Mouse (Mus musculus): ENCODE measurements around the gene Stac. TPM values are rescaled to one million over a fixed set of nuclear protein-coding genes. Genes with fewer than 3 reads are reported as not detected.
A peak's percentile ranks its signal among the peaks of the same experiment; 100 is the strongest.

The Stac gene
- 0.09 and 0.21 TPM in 2 replicates for polyA plus RNA-seq (2015; fragmentation: Nextera tagmentation; extraction: Ambion mirVana)

DNA sequence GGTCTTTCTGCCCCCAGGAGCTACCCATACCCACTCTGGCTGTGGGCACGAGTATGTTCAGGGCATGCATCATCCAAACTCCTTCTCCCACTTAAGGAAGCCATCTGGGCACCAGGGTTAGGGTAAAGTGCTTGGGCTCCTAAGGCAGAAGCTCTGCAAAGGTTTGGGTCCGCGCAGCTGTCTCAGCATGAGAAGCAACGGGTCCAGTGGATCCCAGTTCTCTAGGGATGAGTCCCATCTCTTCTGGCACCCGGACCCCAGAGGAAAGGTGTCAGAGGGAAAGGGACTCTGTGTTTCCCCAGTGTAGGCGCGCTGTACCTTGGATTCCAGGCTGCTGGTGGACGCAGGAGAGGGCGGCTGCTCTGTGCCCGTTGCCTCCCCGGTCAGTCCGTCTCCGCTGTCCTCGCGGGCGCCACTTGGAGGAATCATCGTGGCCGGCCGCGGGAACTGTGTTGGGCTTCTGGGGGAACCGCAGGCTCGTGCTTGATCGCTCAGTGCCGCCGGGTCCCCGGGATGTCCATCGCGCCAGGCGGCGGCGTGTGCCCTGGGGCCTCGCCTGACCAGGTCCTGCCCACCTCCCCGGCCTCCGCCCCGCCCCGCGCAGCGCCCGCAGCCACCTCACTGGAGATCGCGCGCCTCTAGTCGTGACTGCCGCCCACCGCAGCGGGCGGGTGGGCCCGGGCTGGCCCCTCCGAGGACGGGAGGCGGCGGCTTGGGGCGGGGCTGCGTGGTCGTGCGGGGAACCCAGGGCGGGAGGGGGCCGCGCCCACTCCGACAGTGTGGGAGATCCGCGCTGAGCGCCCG lies at the start of gene Stac:
Gene Stac, minus strand, starts transcription at position 669 of the 804 bp plus-strand sequence.
- no peaks in the 10 kb centered on the region for H3K36me3 ChIP-seq (replicated peaks)
- H3K4me1 ChIP-seq (replicated peaks): no peaks in the 10 kb centered on the region
- H3K9me3 ChIP-seq (replicated peaks): no peaks in the 10 kb centered on the region
- H3K4me2 ChIP-seq: peak within 1 kb of the TSS; percentile 57
- peak within 1 kb of the TSS; percentile 33 for H3K4me3 ChIP-seq (replicated peaks)
- no peak within 1 kb of the TSS for H3K9ac ChIP-seq
- 2% methylated on average over 64 of the region's 64 CpGs for WGBS (ENCODE audit: insufficient replicate concordance)
- H3K27me3 ChIP-seq: peaks cover 27% of the 10 kb centered on the region
- H3K27ac ChIP-seq (replicated peaks): no peak within 1 kb of the TSS
- no peak for ATAC-seq (ENCODE audit: insufficient read depth)

DNA sequence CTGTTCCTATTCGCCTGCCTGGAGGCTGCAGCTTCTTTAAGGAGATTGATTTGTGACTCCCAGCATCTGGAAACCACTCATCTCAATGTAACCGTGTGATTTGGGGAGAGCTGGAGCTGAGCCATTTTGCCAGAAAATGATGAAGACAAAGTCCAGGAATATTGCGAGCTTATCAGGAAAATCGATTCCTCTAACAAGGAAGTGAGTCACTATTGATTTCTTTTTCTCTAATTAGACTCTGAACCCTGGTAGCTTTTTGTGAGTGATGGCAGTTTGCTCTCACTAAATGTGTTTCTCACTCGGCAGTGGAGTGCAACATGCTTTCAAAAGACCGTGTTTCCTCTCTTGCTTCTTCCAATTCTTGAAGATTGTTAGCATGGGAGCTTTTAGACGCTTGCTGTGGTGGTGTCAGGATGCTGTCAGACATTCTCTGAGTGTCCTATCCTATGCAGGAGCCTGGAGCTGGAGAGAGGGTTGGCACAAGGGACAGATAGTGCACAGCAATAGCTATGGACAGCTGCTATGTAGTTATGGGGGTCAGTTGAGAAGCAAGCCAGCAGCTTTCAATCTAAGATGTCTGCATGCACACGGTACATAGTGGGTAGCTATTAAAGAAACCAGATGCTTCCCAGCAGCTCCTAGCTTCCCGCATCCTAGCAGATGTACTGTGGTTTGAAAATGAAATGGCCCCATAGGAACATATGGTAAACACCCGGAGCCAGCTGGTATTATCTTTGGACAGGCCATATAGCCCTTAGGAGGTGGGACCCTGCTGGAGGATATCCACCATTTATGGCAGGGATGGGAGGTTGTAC lies 49.5 kb upstream of the Stac start:
- H3K4me1 ChIP-seq (replicated peaks): no peaks in the 10 kb centered on the region
- WGBS (ENCODE audit: insufficient replicate concordance): 51% methylated on average over 10 of the region's 10 CpGs
- H3K9ac ChIP-seq: no peak overlapping the region
- H3K27me3 ChIP-seq: no peaks in the 10 kb centered on the region
- no peak overlapping the region for H3K27ac ChIP-seq (replicated peaks)
- no peaks in the 10 kb centered on the region for H3K9me3 ChIP-seq (replicated peaks)
- H3K36me3 ChIP-seq (replicated peaks): no peaks in the 10 kb centered on the region
- H3K4me3 ChIP-seq (replicated peaks): no peak overlapping the region
- peak overlapping the region; percentile 9; the same call in 1 of the 2 replicates for H3K4me2 ChIP-seq
- ATAC-seq (ENCODE audit: insufficient read depth): no peak

DNA sequence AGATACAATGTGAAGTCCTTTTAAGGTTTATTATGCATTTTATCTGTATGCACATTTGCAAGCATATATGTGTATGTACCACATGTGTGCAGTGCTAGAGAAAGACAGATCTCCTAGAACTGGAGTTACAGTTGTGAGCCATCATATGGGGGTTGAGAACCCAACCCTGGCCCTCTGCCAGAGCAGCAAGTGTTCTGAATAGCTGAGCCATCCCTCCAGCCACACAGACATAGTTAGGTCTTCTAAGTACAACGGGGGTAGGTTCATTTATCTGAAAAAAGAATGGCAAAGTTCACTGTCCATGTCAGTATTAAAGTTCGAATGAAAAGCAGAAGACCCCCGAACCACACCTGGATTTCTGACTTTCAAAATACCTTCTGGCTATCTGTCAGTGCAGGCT lies 48.9 kb upstream of the Stac start:
- no peak for ATAC-seq (ENCODE audit: insufficient read depth)
- no peak overlapping the region for H3K27ac ChIP-seq (replicated peaks)
- no peak overlapping the region for H3K4me3 ChIP-seq (replicated peaks)
- H3K27me3 ChIP-seq: no peaks in the 10 kb centered on the region
- H3K4me2 ChIP-seq: peak overlapping the region; percentile 9; the same call in 1 of the 2 replicates
- no peaks in the 10 kb centered on the region for H3K9me3 ChIP-seq (replicated peaks)
- H3K4me1 ChIP-seq (replicated peaks): no peaks in the 10 kb centered on the region
- WGBS (ENCODE audit: insufficient replicate concordance): 40% methylated on average over 3 of the region's 3 CpGs
- no peaks in the 10 kb centered on the region for H3K36me3 ChIP-seq (replicated peaks)
- H3K9ac ChIP-seq: no peak overlapping the region

DNA sequence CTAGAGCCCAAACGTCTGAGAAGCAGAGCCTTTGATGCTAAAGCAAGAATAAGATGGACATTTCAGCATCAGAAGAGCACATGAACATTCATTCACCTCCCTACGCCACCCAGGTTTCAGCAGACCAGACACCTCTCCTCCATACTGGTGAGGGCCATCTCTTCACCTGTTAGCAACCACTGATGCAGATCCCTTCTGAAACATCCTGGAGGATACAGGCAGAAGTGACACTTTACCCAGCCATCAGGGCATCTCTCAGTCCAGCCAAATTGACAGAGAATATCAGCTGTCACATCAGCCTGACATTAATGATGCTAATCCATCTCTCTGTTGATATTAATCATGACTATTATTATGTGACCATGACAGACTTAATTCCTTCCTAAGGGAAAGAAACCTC lies 47.6 kb upstream of the Stac start:
- H3K27me3 ChIP-seq: no peaks in the 10 kb centered on the region
- no peak overlapping the region for H3K4me2 ChIP-seq
- no peaks in the 10 kb centered on the region for H3K4me1 ChIP-seq (replicated peaks)
- WGBS (ENCODE audit: insufficient replicate concordance): 44% methylated on average over 2 of the region's 2 CpGs
- H3K4me3 ChIP-seq (replicated peaks): no peak overlapping the region
- H3K36me3 ChIP-seq (replicated peaks): no peaks in the 10 kb centered on the region
- no peak for ATAC-seq (ENCODE audit: insufficient read depth)
- H3K27ac ChIP-seq (replicated peaks): no peak overlapping the region
- H3K9ac ChIP-seq: no peak overlapping the region
- H3K9me3 ChIP-seq (replicated peaks): no peaks in the 10 kb centered on the region

DNA sequence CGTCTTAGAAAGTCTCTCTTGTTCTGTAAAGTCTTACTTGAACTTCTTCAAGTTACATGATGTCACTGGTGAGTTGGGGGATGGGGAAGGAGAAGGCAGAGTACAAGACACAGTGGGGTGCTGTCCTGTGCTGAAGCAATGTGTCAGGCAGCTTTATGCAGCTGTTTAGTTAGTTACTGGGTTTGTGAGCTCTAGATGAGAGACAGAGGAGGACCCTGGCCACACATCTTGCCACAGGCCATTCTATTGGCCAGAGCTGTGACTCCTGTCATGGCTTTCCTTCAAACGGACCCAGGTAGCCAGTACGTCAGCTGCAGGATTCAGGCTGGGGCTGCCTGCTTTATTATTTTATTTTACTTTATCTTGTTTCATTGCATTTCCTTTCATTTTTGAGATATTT lies 45.8 kb upstream of the Stac start:
- H3K4me2 ChIP-seq: no peak overlapping the region
- H3K27ac ChIP-seq (replicated peaks): no peak overlapping the region
- no peak overlapping the region for H3K4me3 ChIP-seq (replicated peaks)
- WGBS (ENCODE audit: insufficient replicate concordance): 54% methylated on average over 3 of the region's 3 CpGs
- ATAC-seq (ENCODE audit: insufficient read depth): no peak
- H3K4me1 ChIP-seq (replicated peaks): no peaks in the 10 kb centered on the region
- no peaks in the 10 kb centered on the region for H3K36me3 ChIP-seq (replicated peaks)
- H3K27me3 ChIP-seq: no peaks in the 10 kb centered on the region
- H3K9ac ChIP-seq: no peak overlapping the region
- no peaks in the 10 kb centered on the region for H3K9me3 ChIP-seq (replicated peaks)

DNA sequence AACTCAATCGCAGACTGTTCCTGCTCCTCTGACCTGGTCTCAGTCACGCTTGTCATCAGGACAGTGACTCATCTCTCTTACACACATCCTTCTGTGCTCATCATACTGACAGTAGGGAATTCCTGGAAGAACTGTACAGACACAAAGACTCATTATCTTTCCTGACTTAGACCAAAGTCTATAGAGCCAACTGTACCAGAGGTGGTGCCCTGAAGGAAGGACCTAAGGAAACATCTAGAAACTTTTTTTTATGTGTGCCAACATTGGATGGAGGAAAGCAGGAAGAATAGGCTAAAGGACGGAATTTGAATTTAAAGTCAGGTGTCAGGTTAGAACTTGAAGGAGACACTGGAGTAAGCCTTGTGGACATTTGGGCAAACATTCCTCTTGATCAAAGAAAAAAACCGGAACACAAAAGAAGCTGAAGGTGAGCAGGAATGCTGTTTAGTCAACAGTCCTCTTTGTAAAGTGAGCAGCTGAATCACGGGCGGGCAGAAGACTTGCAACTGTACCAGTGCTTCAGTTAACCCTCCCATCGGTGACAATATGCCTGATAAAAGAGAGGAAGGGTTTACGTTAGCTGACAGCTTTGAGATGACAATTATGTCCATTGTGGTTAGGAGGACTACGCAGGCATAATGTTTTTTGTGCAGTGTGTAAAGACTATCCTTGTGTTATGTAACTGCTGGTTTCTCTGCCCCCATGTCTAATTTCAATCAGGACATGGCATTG lies 42.0 kb upstream of the Stac start:
- H3K36me3 ChIP-seq (replicated peaks): no peaks in the 10 kb centered on the region
- H3K9me3 ChIP-seq (replicated peaks): no peaks in the 10 kb centered on the region
- no peak overlapping the region for H3K9ac ChIP-seq
- ATAC-seq (ENCODE audit: insufficient read depth): no peak
- H3K4me1 ChIP-seq (replicated peaks): no peaks in the 10 kb centered on the region
- 50% methylated on average over 9 of the region's 9 CpGs for WGBS (ENCODE audit: insufficient replicate concordance)
- no peaks in the 10 kb centered on the region for H3K27me3 ChIP-seq
- H3K4me2 ChIP-seq: no peak overlapping the region
- no peak overlapping the region for H3K27ac ChIP-seq (replicated peaks)
- no peak overlapping the region for H3K4me3 ChIP-seq (replicated peaks)

DNA sequence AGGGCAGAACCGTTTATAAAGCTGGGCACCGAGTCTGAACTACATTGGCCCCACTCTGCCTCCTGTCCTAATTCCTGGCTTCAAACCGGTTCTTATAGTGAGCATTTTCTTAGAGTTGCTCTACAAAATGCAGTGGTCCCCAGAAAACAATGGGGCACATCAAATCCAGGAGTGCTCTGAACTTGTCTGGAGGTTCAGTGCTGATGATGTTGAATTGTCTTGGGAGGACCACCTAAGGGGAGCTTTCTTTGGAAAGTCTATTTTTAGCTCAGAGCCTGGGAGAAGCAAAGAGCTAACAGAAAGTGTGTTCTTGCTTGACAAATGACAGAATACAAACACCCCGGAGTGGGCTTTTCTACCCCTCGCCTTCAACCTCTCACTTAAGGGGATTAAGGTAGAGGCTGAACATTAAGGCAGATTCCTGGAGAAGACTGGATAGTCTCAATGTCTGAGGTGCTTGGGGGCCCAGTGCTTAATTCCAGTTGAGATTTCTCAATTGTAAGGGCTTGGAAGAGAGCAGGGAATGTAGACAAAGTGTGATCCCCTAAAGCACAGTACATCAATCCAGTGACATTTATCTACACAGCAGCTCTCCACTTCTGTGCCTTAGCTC lies 34.9 kb upstream of the Stac start:
- WGBS (ENCODE audit: insufficient replicate concordance): 57% methylated on average over 5 of the region's 5 CpGs
- Histone ChIP-seq H3K36me3 (replicated peaks) (no peaks in the 10 kb centered on the region), H3K9me3 (replicated peaks) (no peaks in the 10 kb centered on the region), H3K4me1 (replicated peaks) (no peaks in the 10 kb centered on the region), H3K9ac (no peak overlapping the region), H3K27me3 (no peaks in the 10 kb centered on the region), H3K27ac (replicated peaks) (no peak overlapping the region), H3K4me3 (replicated peaks) (no peak overlapping the region), H3K4me2 (no peak overlapping the region)
- no peak for ATAC-seq (ENCODE audit: insufficient read depth)

DNA sequence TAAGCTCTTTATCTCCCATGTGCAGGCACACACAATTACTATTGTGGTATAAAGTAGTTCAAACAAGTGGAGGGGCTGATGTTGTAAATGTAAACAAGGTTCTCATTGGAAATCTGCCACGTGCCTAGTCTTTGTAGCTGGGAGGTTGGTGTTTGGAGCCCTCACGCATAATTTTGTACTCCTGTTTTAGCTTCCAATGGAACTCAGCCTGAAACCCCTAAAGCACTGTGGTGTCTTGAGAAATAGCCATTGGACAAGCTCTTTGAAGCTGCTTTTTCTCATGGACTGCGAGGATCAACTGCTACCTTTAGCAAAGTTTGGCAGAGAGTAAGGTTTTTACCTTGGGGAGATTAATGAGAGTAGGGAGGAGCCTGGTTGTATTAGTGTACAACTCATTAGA lies 24.3 kb upstream of the Stac start:
- no peak overlapping the region for H3K4me3 ChIP-seq (replicated peaks)
- ATAC-seq (ENCODE audit: insufficient read depth): no peak
- no peak overlapping the region for H3K4me2 ChIP-seq
- no peak overlapping the region for H3K27ac ChIP-seq (replicated peaks)
- H3K36me3 ChIP-seq (replicated peaks): no peaks in the 10 kb centered on the region
- no peaks in the 10 kb centered on the region for H3K4me1 ChIP-seq (replicated peaks)
- 34% methylated on average over 3 of the region's 3 CpGs for WGBS (ENCODE audit: insufficient replicate concordance)
- no peaks in the 10 kb centered on the region for H3K27me3 ChIP-seq
- H3K9ac ChIP-seq: no peak overlapping the region
- no peaks in the 10 kb centered on the region for H3K9me3 ChIP-seq (replicated peaks)

DNA sequence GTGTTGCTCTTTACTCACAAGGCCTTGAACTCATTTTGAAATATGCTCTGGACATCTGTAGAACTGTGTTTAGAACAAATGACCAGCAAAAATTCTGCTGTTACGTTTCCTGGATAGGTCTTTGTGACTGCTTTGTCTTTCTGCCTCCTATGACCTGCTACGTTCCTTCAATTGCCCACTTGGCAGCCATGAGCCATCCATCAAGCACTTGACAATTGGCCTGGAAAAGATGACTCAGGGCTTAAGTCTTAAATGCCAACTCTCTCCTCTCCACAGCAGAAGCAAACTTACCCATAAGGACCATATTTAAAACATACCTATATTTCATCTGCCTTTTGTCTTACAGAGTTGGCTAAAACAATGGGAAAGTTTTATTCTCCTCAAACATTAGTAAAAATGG lies 10.0 kb upstream of the Stac start:
- H3K9ac ChIP-seq: no peak overlapping the region
- H3K36me3 ChIP-seq (replicated peaks): no peaks in the 10 kb centered on the region
- H3K4me3 ChIP-seq (replicated peaks): no peak overlapping the region
- WGBS (ENCODE audit: insufficient replicate concordance): 57% methylated on average over 2 of the region's 2 CpGs
- H3K9me3 ChIP-seq (replicated peaks): no peaks in the 10 kb centered on the region
- no peaks in the 10 kb centered on the region for H3K27me3 ChIP-seq
- no peak overlapping the region for H3K4me2 ChIP-seq
- H3K27ac ChIP-seq (replicated peaks): no peak overlapping the region
- H3K4me1 ChIP-seq (replicated peaks): no peaks in the 10 kb centered on the region
- no peak for ATAC-seq (ENCODE audit: insufficient read depth)

DNA sequence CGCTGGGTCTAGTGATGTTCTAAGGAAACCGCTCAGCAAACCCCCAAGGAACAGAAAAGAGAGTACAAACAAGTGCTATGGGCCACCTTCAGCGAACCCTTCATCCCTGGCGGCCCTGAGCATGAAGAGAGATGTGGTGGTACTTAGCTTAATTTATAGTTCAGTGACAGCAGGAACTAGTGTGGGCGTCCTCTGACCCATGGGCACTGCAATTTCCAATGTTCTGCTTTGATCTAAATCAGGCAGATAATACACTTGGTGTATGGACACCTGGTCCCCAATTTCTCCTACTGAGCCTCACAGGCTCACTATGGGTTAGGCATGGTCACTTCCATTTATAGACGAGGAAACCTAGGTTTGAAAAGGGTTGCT lies 322 bp upstream of the Stac start:
- H3K9ac ChIP-seq: no peak overlapping the region
- H3K9me3 ChIP-seq (replicated peaks): no peaks in the 10 kb centered on the region

DNA sequence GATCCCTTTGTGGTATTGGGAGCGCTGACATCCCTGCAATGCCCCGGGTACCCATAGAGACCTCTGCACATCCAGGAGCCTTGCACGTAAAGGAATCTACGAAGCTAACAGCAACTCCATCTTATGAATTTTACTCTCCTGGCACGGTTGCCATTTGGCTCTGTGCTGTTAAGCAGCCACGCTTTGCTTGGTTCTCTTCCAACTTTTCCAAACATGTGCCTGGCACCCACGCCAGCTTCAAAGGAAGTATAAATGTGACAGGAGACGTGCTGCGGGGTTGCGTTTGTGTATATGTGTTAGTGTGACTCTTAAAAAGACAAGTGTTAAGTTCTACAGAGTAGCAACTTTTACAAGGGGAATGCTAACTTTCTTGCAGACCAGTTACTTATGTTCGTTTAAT lies 1.0 kb downstream of the Stac start:
- Histone ChIP-seq H3K27ac (replicated peaks) (no peak overlapping the region), H3K36me3 (replicated peaks) (no peaks in the 10 kb centered on the region), H3K4me2 (no peak overlapping the region), H3K4me3 (replicated peaks) (no peak overlapping the region), H3K27me3 (peaks cover 27% of the 10 kb centered on the region), H3K9ac (no peak overlapping the region), H3K4me1 (replicated peaks) (no peaks in the 10 kb centered on the region), H3K9me3 (replicated peaks) (no peaks in the 10 kb centered on the region)
- ATAC-seq (ENCODE audit: insufficient read depth): no peak
- 68% methylated on average over 11 of the region's 11 CpGs for WGBS (ENCODE audit: insufficient replicate concordance)

More for the DNA sequence above, 322 bp upstream of the Stac start:
- Histone ChIP-seq H3K36me3 (replicated peaks) (no peaks in the 10 kb centered on the region), H3K4me1 (replicated peaks) (no peaks in the 10 kb centered on the region), H3K4me2 (peak overlapping the region; percentile 57), H3K27ac (replicated peaks) (no peak overlapping the region), H3K27me3 (peaks cover 27% of the 10 kb centered on the region), H3K4me3 (replicated peaks) (peak overlapping the region; percentile 33)
- 6% methylated on average over 6 of the region's 6 CpGs for WGBS (ENCODE audit: insufficient replicate concordance)
- ATAC-seq (ENCODE audit: insufficient read depth): no peak

Measured in liver, embryonic 15.5 days (tissue).